Mouse (Mus musculus): ENCODE measurements around the gene Olfr693. TPM values are rescaled to one million over a fixed set of nuclear protein-coding genes. Genes with fewer than 3 reads are reported as not detected.

Olfr693 gene
- total and polyA plus RNA-seq, 3 experiments: 0.16 TPM; not detected in 2

DNA sequence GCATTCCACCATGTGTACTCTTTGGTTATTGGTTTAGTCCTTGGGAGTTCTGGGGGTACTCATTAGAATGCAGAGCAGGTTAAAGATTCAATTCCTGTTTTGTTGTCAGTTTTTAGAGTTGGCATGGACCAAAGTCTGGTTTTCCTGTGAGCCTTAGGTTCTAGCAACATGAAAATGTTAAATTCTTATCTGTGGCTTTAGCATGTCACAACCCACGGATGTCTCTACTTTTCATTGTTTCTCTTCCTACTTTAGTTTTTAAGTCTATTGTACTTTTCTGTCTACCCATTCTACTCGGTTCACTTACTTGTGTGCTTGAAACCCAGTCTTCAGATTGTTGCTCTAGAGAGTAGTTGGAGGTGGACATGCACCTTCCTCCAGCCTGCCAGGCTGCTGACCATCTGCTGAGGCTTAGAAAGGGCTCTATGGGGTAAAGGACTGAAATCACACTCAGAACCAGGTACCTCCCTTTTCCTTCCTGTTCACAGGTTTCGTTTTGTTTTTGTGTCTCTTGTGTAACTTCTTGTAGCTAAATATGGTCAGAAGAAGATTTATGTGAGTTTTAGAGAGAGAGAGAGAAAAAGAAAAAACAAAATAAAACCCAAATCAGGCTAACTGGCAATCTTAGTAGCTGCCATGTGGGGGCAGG lies 36.0 kb downstream of the Olfr693 start:
- 0 out of 2 replicates have a peak, but pooled peaks cover 2% of the 10 kb centered on the region for H3K9me3 ChIP-seq (replicated peaks)
- H3K27me3 ChIP-seq (ENCODE audit: insufficient read depth, low read length): no peaks in the 10 kb centered on the region
- TF ChIP-seq TAL1 (conservative IDR thresholded peaks at IDR 0.05; ENCODE audit: low read depth, low read length) (no peak), GATA2 (IDR thresholded peaks at IDR 0.05; ENCODE audit: borderline replicate concordance, low read depth, low read length) (no peak), CTCF (IDR thresholded peaks at IDR 0.05; ENCODE audit: low read depth, low read length) (no peak), GATA1 (IDR thresholded peaks at IDR 0.05; ENCODE audit: borderline replicate concordance, low read length) (no peak), POLR2AphosphoS5 (IDR thresholded peaks at IDR 0.05; ENCODE audit: insufficient replicate concordance, low read depth, low read length) (no peak)
- DNase-seq (ENCODE audit: low spot score) (no peak), ATAC-seq (ENCODE audit: extremely low read depth, insufficient number of reproducible peaks, low FRiP score, poor library complexity, severe bottlenecking) (no peak)
- no peak overlapping the region for H3K4me3 ChIP-seq (ENCODE audit: low read depth, low read length)
- peaks cover 14% of the 10 kb centered on the region for H3K4me1 ChIP-seq (ENCODE audit: insufficient read depth, low read depth, low read length)
- H3K36me3 ChIP-seq (replicated peaks): no peaks in the 10 kb centered on the region

DNA sequence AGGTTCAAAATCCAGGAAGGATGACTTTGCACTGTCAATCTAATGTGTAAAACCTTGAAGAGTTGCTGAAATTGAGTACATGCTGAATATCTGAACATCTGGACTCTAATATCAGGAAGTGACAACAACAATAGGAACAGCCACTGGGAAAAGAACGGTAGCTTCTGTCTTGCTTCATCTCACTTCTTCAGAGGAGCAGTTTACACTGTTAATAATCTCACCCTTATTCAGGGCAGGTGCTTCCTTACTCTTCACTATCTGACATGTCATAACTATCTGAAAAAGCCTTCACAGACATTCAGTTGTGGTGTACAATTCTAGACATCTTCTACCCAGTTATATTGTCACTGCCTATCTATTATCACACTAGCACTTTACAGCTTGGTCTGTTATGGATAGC lies 39.5 kb downstream of the Olfr693 start:
- peak; percentile 79 for ATAC-seq (ENCODE audit: extremely low read depth, insufficient number of reproducible peaks, low FRiP score, poor library complexity, severe bottlenecking)
- Histone ChIP-seq H3K4me1 (ENCODE audit: insufficient read depth, low read depth, low read length) (peaks cover 17% of the 10 kb centered on the region), H3K27me3 (ENCODE audit: insufficient read depth, low read length) (no peaks in the 10 kb centered on the region), H3K9me3 (replicated peaks) (0 out of 2 replicates have a peak, but pooled peaks cover 2% of the 10 kb centered on the region), H3K36me3 (replicated peaks) (no peaks in the 10 kb centered on the region), H3K4me3 (ENCODE audit: low read depth, low read length) (no peak overlapping the region)
- no peak for DNase-seq (ENCODE audit: low spot score)
- TF ChIP-seq CTCF (IDR thresholded peaks at IDR 0.05; ENCODE audit: low read depth, low read length) (no peak), TAL1 (conservative IDR thresholded peaks at IDR 0.05; ENCODE audit: low read depth, low read length) (no peak), GATA1 (IDR thresholded peaks at IDR 0.05; ENCODE audit: borderline replicate concordance, low read length) (no peak), POLR2AphosphoS5 (IDR thresholded peaks at IDR 0.05; ENCODE audit: insufficient replicate concordance, low read depth, low read length) (no peak), GATA2 (IDR thresholded peaks at IDR 0.05; ENCODE audit: borderline replicate concordance, low read depth, low read length) (no peak)

GRCm38 (mm10) chr7:106635560-106635959 lies 44.8 kb downstream of the Olfr693 start:
- ATAC-seq (ENCODE audit: extremely low read depth, insufficient number of reproducible peaks, low FRiP score, poor library complexity, severe bottlenecking) (peak; percentile 88), DNase-seq (ENCODE audit: low spot score) (no peak)
- no peaks in the 10 kb centered on the region for H3K27me3 ChIP-seq (ENCODE audit: insufficient read depth, low read length)
- no peaks in the 10 kb centered on the region for H3K9me3 ChIP-seq (replicated peaks)
- TF ChIP-seq GATA1 (IDR thresholded peaks at IDR 0.05; ENCODE audit: borderline replicate concordance, low read length) (no peak), POLR2AphosphoS5 (IDR thresholded peaks at IDR 0.05; ENCODE audit: insufficient replicate concordance, low read depth, low read length) (no peak), CTCF (IDR thresholded peaks at IDR 0.05; ENCODE audit: low read depth, low read length) (no peak), GATA2 (IDR thresholded peaks at IDR 0.05; ENCODE audit: borderline replicate concordance, low read depth, low read length) (no peak), TAL1 (conservative IDR thresholded peaks at IDR 0.05; ENCODE audit: low read depth, low read length) (no peak)
- no peak overlapping the region for H3K4me3 ChIP-seq (ENCODE audit: low read depth, low read length)
- H3K36me3 ChIP-seq (replicated peaks): no peaks in the 10 kb centered on the region
- peaks cover 18% of the 10 kb centered on the region for H3K4me1 ChIP-seq (ENCODE audit: insufficient read depth, low read depth, low read length)

Other genes with a start within 250 kb of the Olfr693 start
- not detected in 2 replicates for gene Olfr694, start 11.2 kb upstream of the Olfr693 start, total RNA-seq (2014; fragmentation: Nextera tagmentation)
- gene Olfr694, start 11.2 kb upstream of the Olfr693 start, total RNA-seq (2017): 0.12 and 0.16 TPM in 2 replicates
- not detected in 2 replicates for gene Olfr694, start 11.2 kb upstream of the Olfr693 start, polyA plus RNA-seq (2012)
- not detected in 2 replicates for gene Olfr695, start 35.8 kb upstream of the Olfr693 start, total RNA-seq (2014; fragmentation: Nextera tagmentation)
- gene Olfr695, start 35.8 kb upstream of the Olfr693 start, total RNA-seq (2017): 0.06 and 0.11 TPM in 2 replicates
- gene Olfr695, start 35.8 kb upstream of the Olfr693 start, polyA plus RNA-seq (2012): not detected in 2 replicates
- not detected in 2 replicates for gene Olfr697, start 61.9 kb upstream of the Olfr693 start, total RNA-seq (2014; fragmentation: Nextera tagmentation)
- 0.22 TPM in 1 of 2 replicates, not detected in the other for gene Olfr697, start 61.9 kb upstream of the Olfr693 start, total RNA-seq (2017)
- gene Olfr697, start 61.9 kb upstream of the Olfr693 start, polyA plus RNA-seq (2012): not detected in 2 replicates
- not detected in 2 replicates for gene Olfr698, start 74.8 kb upstream of the Olfr693 start, total RNA-seq (2014; fragmentation: Nextera tagmentation)
- 0.06 and 0.11 TPM in 2 replicates for gene Olfr698, start 74.8 kb upstream of the Olfr693 start, total RNA-seq (2017)
- gene Olfr698, start 74.8 kb upstream of the Olfr693 start, polyA plus RNA-seq (2012): not detected in 2 replicates
- gene Olfr699, start 112.6 kb upstream of the Olfr693 start, total RNA-seq (2014; fragmentation: Nextera tagmentation): not detected in 2 replicates
- gene Olfr699, start 112.6 kb upstream of the Olfr693 start, total RNA-seq (2017): 0.06 and 0.11 TPM in 2 replicates
- not detected in 2 replicates for gene Olfr699, start 112.6 kb upstream of the Olfr693 start, polyA plus RNA-seq (2012)
- gene Olfr700, start 128.2 kb upstream of the Olfr693 start, total RNA-seq (2014; fragmentation: Nextera tagmentation): not detected in 2 replicates
- not detected in 2 replicates for gene Olfr700, start 128.2 kb upstream of the Olfr693 start, total RNA-seq (2017)
- not detected in 2 replicates for gene Olfr700, start 128.2 kb upstream of the Olfr693 start, polyA plus RNA-seq (2012)
- gene Olfr701, start 133.5 kb upstream of the Olfr693 start, total RNA-seq (2014; fragmentation: Nextera tagmentation): not detected in 2 replicates
- gene Olfr701, start 133.5 kb upstream of the Olfr693 start, total RNA-seq (2017): 0.06 and 0.16 TPM in 2 replicates
- not detected in 2 replicates for gene Olfr701, start 133.5 kb upstream of the Olfr693 start, polyA plus RNA-seq (2012)
- gene Olfr702, start 153.3 kb upstream of the Olfr693 start, total RNA-seq (2014; fragmentation: Nextera tagmentation): not detected in 2 replicates
- 0.11 TPM in 1 of 2 replicates, not detected in the other for gene Olfr702, start 153.3 kb upstream of the Olfr693 start, total RNA-seq (2017)
- gene Olfr702, start 153.3 kb upstream of the Olfr693 start, polyA plus RNA-seq (2012): not detected in 2 replicates
- not detected in 2 replicates for gene Olfr703, start 162.8 kb upstream of the Olfr693 start, total RNA-seq (2014; fragmentation: Nextera tagmentation)
- not detected in 2 replicates for gene Olfr703, start 162.8 kb upstream of the Olfr693 start, total RNA-seq (2017)
- not detected in 2 replicates for gene Olfr703, start 162.8 kb upstream of the Olfr693 start, polyA plus RNA-seq (2012)
- not detected in 2 replicates for gene Olfr704, start 182.6 kb upstream of the Olfr693 start, total RNA-seq (2014; fragmentation: Nextera tagmentation)
- gene Olfr704, start 182.6 kb upstream of the Olfr693 start, total RNA-seq (2017): 0.22 TPM in 1 of 2 replicates, not detected in the other
- gene Olfr704, start 182.6 kb upstream of the Olfr693 start, polyA plus RNA-seq (2012): not detected in 2 replicates
- gene Olfr705, start 196.3 kb upstream of the Olfr693 start, total RNA-seq (2014; fragmentation: Nextera tagmentation): not detected in 2 replicates
- 0.05 TPM in 1 of 2 replicates, not detected in the other for gene Olfr705, start 196.3 kb upstream of the Olfr693 start, total RNA-seq (2017)
- gene Olfr705, start 196.3 kb upstream of the Olfr693 start, polyA plus RNA-seq (2012): not detected in 2 replicates
- not detected in 2 replicates for gene Olfr706, start 207.6 kb upstream of the Olfr693 start, total RNA-seq (2014; fragmentation: Nextera tagmentation)
- 0.06 TPM in 1 of 2 replicates, not detected in the other for gene Olfr706, start 207.6 kb upstream of the Olfr693 start, total RNA-seq (2017)
- not detected in 2 replicates for gene Olfr706, start 207.6 kb upstream of the Olfr693 start, polyA plus RNA-seq (2012)
- gene Olfr707, start 220.7 kb upstream of the Olfr693 start, total RNA-seq (2014; fragmentation: Nextera tagmentation): not detected in 2 replicates
- gene Olfr707, start 220.7 kb upstream of the Olfr693 start, total RNA-seq (2017): not detected in 2 replicates
- not detected in 2 replicates for gene Olfr707, start 220.7 kb upstream of the Olfr693 start, polyA plus RNA-seq (2012)
- gene Olfr1532-ps1, start 227.4 kb upstream of the Olfr693 start, total RNA-seq (2014; fragmentation: Nextera tagmentation): not detected in 2 replicates
- gene Olfr1532-ps1, start 227.4 kb upstream of the Olfr693 start, total RNA-seq (2017): not detected in 2 replicates
- not detected in 2 replicates for gene Olfr1532-ps1, start 227.4 kb upstream of the Olfr693 start, polyA plus RNA-seq (2012)

Measured in G1E (cell line).